Mouse (Mus musculus) brain, embryonic 14.5 days (tissue): ENCODE results near the gene 1600014C23Rik.

ENCODE experiments used
- CTCF ChIP-seq: fragments of 200-500 bp; IDR thresholded peaks from 2 replicates; pipeline ENCODE4 v1.5.1; 2012; ENCODE audit warnings: inconsistent platforms, mild to moderate bottlenecking, moderate library complexity, borderline replicate concordance; ENCODE audit not compliant: insufficient read depth, insufficient read length; ENCODE audit errors: extremely low read depth
- POLR2A ChIP-seq: fragments of 200-500 bp; IDR thresholded peaks from 2 replicates; pipeline ENCODE4 v1.6.1; 2012; ENCODE audit warnings: mild to moderate bottlenecking, inconsistent platforms, borderline replicate concordance; ENCODE audit not compliant: poor library complexity, insufficient read depth, insufficient read length, severe bottlenecking; ENCODE audit errors: extremely low read depth

- TF ChIP-seq POLR2A (no peak), CTCF (no peak)
Measured at GRCm38 (mm10) chr17:45766735-45767535, 33.3 kb upstream of the 1600014C23Rik start.
